Mouse (Mus musculus): ENCODE measurements around the gene B3galnt2.
"Not testable (repeated sequence)": the region's sequence is repeated elsewhere in the genome, so short reads cannot be mapped to it uniquely, and the experiment has no call there.

Gene B3galnt2

GRCm38 (mm10) chr13:14011454-14011995 is 57.3 kb downstream of the B3galnt2 start:
- DNase-seq: no peak

- no peak for DNase-seq
These were observed 59.7 kb downstream of the B3galnt2 start for GRCm38 (mm10) chr13:14014001-14014400.

- DNase-seq: no peak
These were observed 60.3 kb downstream of the B3galnt2 start for GRCm38 (mm10) chr13:14014540-14014939.

GRCm38 (mm10) chr13:14015609-14016008 is 61.3 kb downstream of the B3galnt2 start:
- no peak for DNase-seq

- no peak for DNase-seq
These were observed 64.0 kb downstream of the B3galnt2 start for GRCm38 (mm10) chr13:14018283-14018682.

- DNase-seq: no peak
These were observed 64.6 kb downstream of the B3galnt2 start for GRCm38 (mm10) chr13:14018852-14019251.

GRCm38 (mm10) chr13:14021417-14021816 is 67.1 kb downstream of the B3galnt2 start:
- not testable (repeated sequence) for DNase-seq

- DNase-seq: no peak
These were observed 71.3 kb downstream of the B3galnt2 start for GRCm38 (mm10) chr13:14025554-14025953.

- DNase-seq: no peak
These were observed 72.0 kb downstream of the B3galnt2 start for GRCm38 (mm10) chr13:14026154-14026820.

- no peak for DNase-seq
These were observed 79.2 kb downstream of the B3galnt2 start for GRCm38 (mm10) chr13:14033309-14034072.

GRCm38 (mm10) chr13:14034073-14034348 is 79.7 kb downstream of the B3galnt2 start:
- DNase-seq: no peak

- not testable (repeated sequence) for DNase-seq
These were observed 81.1 kb downstream of the B3galnt2 start for GRCm38 (mm10) chr13:14035352-14035751.

GRCm38 (mm10) chr13:14035875-14036630 is 81.8 kb downstream of the B3galnt2 start:
- DNase-seq: no peak

GRCm38 (mm10) chr13:14038911-14039291 is 84.6 kb downstream of the B3galnt2 start:
- peak in 1 of 2 experiments; percentile 9 for DNase-seq

- DNase-seq: peak; percentile 80 to 86
These were observed 85.2 kb downstream of the B3galnt2 start, which contains the start of gene Tbce for GRCm38 (mm10) chr13:14039292-14039965. TSS of gene Tbce (minus strand) at chr13:14039638.

- DNase-seq: no peak
These were observed 85.9 kb downstream of the B3galnt2 start for GRCm38 (mm10) chr13:14040186-14040585.

- DNase-seq: no peak
These were observed 89.6 kb downstream of the B3galnt2 start for GRCm38 (mm10) chr13:14043851-14044250.

- no peak for DNase-seq
These were observed 90.3 kb downstream of the B3galnt2 start for GRCm38 (mm10) chr13:14044521-14044920.

All from spleen, adult 18-20 months (tissue).